Mouse (Mus musculus): Measurements from ENCODE around the gene Zdhhc12.
A peak's percentile ranks its signal among the peaks of the same experiment; 100 is the strongest.

- TF ChIP-seq EP300 (IDR thresholded peaks at IDR 0.05; ENCODE audit: insufficient read depth, low read depth, low read length) (peak; percentile 77; the same call in 1 of the 2 replicates), CTCF (IDR thresholded peaks at IDR 0.05) (peak; percentile 89), POLR2A (IDR thresholded peaks at IDR 0.05; ENCODE audit: insufficient read depth, low read depth, low read length) (no peak)
Observed at GRCm38 (mm10) chr2:30095882-30096527, 2.6 kb upstream of the Zdhhc12 start.
